In genomic region chr1:126597376-126597775, GRCm38 (mm10) we compare ENCODE assay signal across 10 mouse cellular contexts.
DNase-seq lines count a peak whose midpoint lies in the region; ATAC-seq lines count a peak whose summit lies in the region.
"Had no signal": no experiment of that assay in that cellular context is flagged by ENCODE, and none has a peak within 500 bp of the region (broad histone marks: within the 10 kb centered on the region; RNA-seq: fewer than 3 reads in every experiment).

No protein-coding gene starts in this region.

- H3K4me1 ChIP-seq in intestine, embryonic 14.5 days (replicated peaks; ENCODE audit: control insufficient read depth, insufficient read depth, low read length), result peaks cover 11% of the 10 kb centered on the region
- H3K4me1 ChIP-seq in intestine, embryonic 16.5 days (ENCODE audit: control insufficient read depth, insufficient read depth, low read length), result peaks cover 15% of the 10 kb centered on the region
- peaks cover 9% of the 10 kb centered on the region for H3K4me1 ChIP-seq in forebrain, embryonic 14.5 days (ENCODE audit: control insufficient read depth, insufficient read depth, low read length)
- peaks cover 27% of the 10 kb centered on the region for H3K4me1 ChIP-seq in forebrain, embryonic 13.5 days

- no peaks in the 10 kb centered on the region for H3K27me3 ChIP-seq in intestine, embryonic 14.5 days (replicated peaks; ENCODE audit: control insufficient read depth, insufficient read depth, low read length)
- H3K27me3 ChIP-seq in intestine, embryonic 16.5 days (replicated peaks; ENCODE audit: control insufficient read depth, insufficient read depth, low read length), result no peaks in the 10 kb centered on the region
- H3K27me3 ChIP-seq in forebrain, embryonic 14.5 days (replicated peaks; ENCODE audit: control insufficient read depth, insufficient read depth, low read length), result no peaks in the 10 kb centered on the region
- H3K27me3 ChIP-seq in forebrain, embryonic 13.5 days, result no peaks in the 10 kb centered on the region

- DNase-seq in intestine, embryonic 14.5 days (ENCODE audit: low spot score), result peak; percentile 49
- peak; percentile 73 for DNase-seq in embryo, embryonic 10.5 days (ENCODE audit: low spot score)
- peak; percentile 43 to 61 for DNase-seq in heart, postnatal 14 days
- DNase-seq in mesoderm, embryonic 11.5 days (ENCODE audit: low read depth, low spot score), result peak; percentile 71
- no peak for DNase-seq in forebrain, embryonic 14.5 days (ENCODE audit: low spot score)
- no peak for DNase-seq in Muller cell, postnatal 12 days (ENCODE audit: inconsistent ontology term)
- DNase-seq: liver had no signal

- 0 out of 2 replicates have a peak, but pooled peaks have one; percentile 12 for ATAC-seq in intestine, embryonic 14.5 days (replicated peaks; ENCODE audit: low FRiP score, low TSS enrichment, low read depth)
- no peak for ATAC-seq in intestine, embryonic 16.5 days
- ATAC-seq in forebrain, embryonic 14.5 days, result no peak
- ATAC-seq in forebrain, embryonic 13.5 days, result no peak
- ATAC-seq: inflammation-experienced regulatory T-cells, adult 6 months had no signal

- 0 out of 2 replicates have a peak, but pooled peaks cover 3% of the 10 kb centered on the region for H3K9me3 ChIP-seq in intestine, embryonic 14.5 days (ENCODE audit: control insufficient read depth, low read length)
- no peaks in the 10 kb centered on the region for H3K9me3 ChIP-seq in intestine, embryonic 16.5 days (ENCODE audit: control insufficient read depth, low read length)
- H3K9me3 ChIP-seq in forebrain, embryonic 14.5 days (replicated peaks; ENCODE audit: control insufficient read depth, low read length), result no peaks in the 10 kb centered on the region
- 0 out of 2 replicates have a peak, but pooled peaks cover 3% of the 10 kb centered on the region for H3K9me3 ChIP-seq in forebrain, embryonic 13.5 days (replicated peaks)

- no peak overlapping the region for H3K4me2 ChIP-seq in intestine, embryonic 14.5 days (ENCODE audit: low read length)
- no peak overlapping the region for H3K4me2 ChIP-seq in intestine, embryonic 16.5 days (ENCODE audit: low read depth, low read length)
- no peak overlapping the region for H3K4me2 ChIP-seq in forebrain, embryonic 14.5 days (ENCODE audit: low read length)
- H3K4me2 ChIP-seq in forebrain, embryonic 13.5 days, result no peak overlapping the region

- no peak overlapping the region for H3K4me3 ChIP-seq in intestine, embryonic 14.5 days (ENCODE audit: low read depth, low read length)
- H3K4me3 ChIP-seq in intestine, embryonic 16.5 days (ENCODE audit: low read length), result no peak overlapping the region
- no peak overlapping the region for H3K4me3 ChIP-seq in forebrain, embryonic 14.5 days (ENCODE audit: low read depth, low read length)
- no peak overlapping the region for H3K4me3 ChIP-seq in forebrain, embryonic 13.5 days

- 33% methylated on average over 3 of the region's 3 CpGs for WGBS in intestine, embryonic 14.5 days
- 28% methylated on average over 3 of the region's 3 CpGs for WGBS in intestine, embryonic 16.5 days
- WGBS in forebrain, embryonic 14.5 days, result 71% methylated on average over 3 of the region's 3 CpGs
- WGBS in forebrain, embryonic 13.5 days, result 54% methylated on average over 3 of the region's 3 CpGs

- H3K27ac ChIP-seq in intestine, embryonic 14.5 days (ENCODE audit: low read depth), result no peak overlapping the region
- no peak overlapping the region for H3K27ac ChIP-seq in intestine, embryonic 16.5 days (ENCODE audit: low read length)
- H3K27ac ChIP-seq in forebrain, embryonic 14.5 days (ENCODE audit: low read depth, low read length), result no peak overlapping the region
- H3K27ac ChIP-seq in forebrain, embryonic 13.5 days, result no peak overlapping the region

- H3K36me3 ChIP-seq in intestine, embryonic 14.5 days (ENCODE audit: control insufficient read depth, insufficient read depth, low read length), result no peaks in the 10 kb centered on the region
- H3K36me3 ChIP-seq in intestine, embryonic 16.5 days (ENCODE audit: control insufficient read depth, insufficient read depth, low read length), result no peaks in the 10 kb centered on the region
- no peaks in the 10 kb centered on the region for H3K36me3 ChIP-seq in forebrain, embryonic 14.5 days (ENCODE audit: control insufficient read depth, insufficient read depth, low read length)
- no peaks in the 10 kb centered on the region for H3K36me3 ChIP-seq in forebrain, embryonic 13.5 days (ENCODE audit: poor library complexity, severe bottlenecking)

- intact Hi-C loops in heart, postnatal 14 days (cut with DNase I), result no loop called here

- H3K9ac ChIP-seq in intestine, embryonic 14.5 days (ENCODE audit: low read length), result no peak overlapping the region
- no peak overlapping the region for H3K9ac ChIP-seq in intestine, embryonic 16.5 days (ENCODE audit: low read depth, low read length)
- no peak overlapping the region for H3K9ac ChIP-seq in forebrain, embryonic 14.5 days (ENCODE audit: low read length)
- H3K9ac ChIP-seq in forebrain, embryonic 13.5 days, result no peak overlapping the region

Comparison
In these comparisons a context has a peak if more than half of its experiments do, and no peak if none do; other contexts are left out.
1. DNase-seq: peak in intestine, embryonic 14.5 days (single experiment), embryo, embryonic 10.5 days (single experiment), heart, postnatal 14 days (2 of 2) and mesoderm, embryonic 11.5 days (single experiment); none in forebrain, embryonic 14.5 days (single experiment) and Muller cell, postnatal 12 days (single experiment).